Mouse (Mus musculus) G1E (cell line): Measurements from ENCODE around the gene Col6a5.

Experiments used
- CTCF ChIP-seq: IDR thresholded peaks from 2 replicates; pipeline ENCODE4 v1.5.1; 2012; ENCODE audit warnings: low read depth, low read length, inconsistent platforms, mixed read lengths
- POLR2AphosphoS5 ChIP-seq: IDR thresholded peaks from 2 replicates; pipeline ENCODE4 v1.6.1; 2012; ENCODE audit warnings: low read depth, low read length, inconsistent platforms; ENCODE audit not compliant: insufficient replicate concordance

DNA sequence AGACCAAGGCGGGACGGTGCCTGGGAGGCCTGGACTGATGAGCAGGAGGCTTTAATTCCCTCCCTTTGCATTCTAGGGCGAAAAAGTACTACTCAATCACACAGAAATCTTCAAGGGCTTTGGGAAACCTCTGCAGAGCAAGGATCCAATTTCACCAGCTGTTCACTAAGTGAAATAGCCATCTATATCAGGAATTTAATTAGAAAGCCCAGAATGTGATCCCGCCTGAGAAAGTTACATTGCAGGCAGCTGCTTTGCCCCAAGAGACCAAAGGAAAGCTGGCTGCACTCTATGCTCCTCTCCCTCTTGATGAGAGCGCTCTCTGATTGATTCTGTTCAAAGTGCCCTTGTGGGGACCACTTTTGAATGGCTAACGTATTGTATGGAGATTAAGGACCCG lies 149.0 kb downstream of the Col6a5 start:
- TF ChIP-seq CTCF, result no peak
- no peak for TF ChIP-seq POLR2AphosphoS5
